Mouse (Mus musculus): ENCODE data around the gene Mettl7a3.
"Not testable (repeated sequence)": the region's sequence is repeated elsewhere in the genome, so short reads cannot be mapped to it uniquely, and the experiment has no call there.

DNA sequence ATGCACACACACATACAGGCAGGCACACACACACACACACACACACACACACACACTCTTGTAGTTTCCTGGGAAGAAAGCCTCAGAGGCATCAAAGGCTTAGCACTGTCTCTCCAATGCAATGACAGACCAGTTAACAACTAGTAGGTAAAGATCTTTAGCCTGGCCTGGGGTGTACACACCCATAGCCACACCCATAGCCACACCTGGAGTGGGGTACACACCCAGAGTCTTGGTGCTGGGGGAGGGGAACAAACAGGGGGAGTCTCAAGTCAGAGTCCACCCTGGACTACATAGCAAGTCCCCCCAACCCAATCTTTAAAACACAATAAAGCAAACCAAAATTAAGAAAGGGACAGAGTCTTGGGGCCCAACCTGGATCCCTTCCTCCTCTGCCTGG is 2.6 kb downstream of the Mettl7a3 start:
- not testable (repeated sequence) for TF ChIP-seq POLR2A (IDR thresholded peaks at IDR 0.05; ENCODE audit: low read depth, low read length); USF1 (IDR thresholded peaks at IDR 0.05; ENCODE audit: low read depth, low read length); CTCF (conservative IDR thresholded peaks at IDR 0.05 in 1 of 2, IDR thresholded peaks at IDR 0.05 in 1 of 2; ENCODE audit: low read depth in 2 of 2, low read length in 2 of 2); RCOR1 (conservative IDR thresholded peaks at IDR 0.05; ENCODE audit: low read depth, low read length); E2F4 (IDR thresholded peaks at IDR 0.05; ENCODE audit: insufficient replicate concordance, low read depth, low read length); CHD1 (IDR thresholded peaks at IDR 0.05; ENCODE audit: low read depth, low read length)

Measured in CH12.LX (cell line).